Mouse (Mus musculus) layer of hippocampus, postnatal 10 days (tissue): Measurements from ENCODE around the gene Nr2e1. TPM values are rescaled to one million over a fixed set of nuclear protein-coding genes. Genes with fewer than 3 reads are reported as not detected.

Source experiments
- DNase-seq, 2 experiments: peaks; one replicate each; pipeline ENCODE4 v3.0.0; 2021; ENCODE audit warnings: low spot score in 2 of 2
- long read RNA-seq: library from polyadenylated mRNA; stranded (forward); transcript quantifications from one replicate; pipeline ENCODE4 v2.0.0, GENCODE M21; 2023
- total RNA-seq, 2 experiments: library from RNA; stranded (reverse); gene quantifications; 2 replicates each; pipeline ENCODE4 v1.2.3; 2021

Nr2e1 gene
- 10 to 100 TPM; 13.1 to 14.1 TPM for total RNA-seq
- long read RNA-seq, transcript Nr2e1-201 (9 exons, 3,285 nt): major isoform, 10 of 15 reads
- long read RNA-seq, partial matches to known transcripts: 3 of 15 reads
- long read RNA-seq, other reads (novel, unspliced or antisense): 2 of 15 reads

DNA sequence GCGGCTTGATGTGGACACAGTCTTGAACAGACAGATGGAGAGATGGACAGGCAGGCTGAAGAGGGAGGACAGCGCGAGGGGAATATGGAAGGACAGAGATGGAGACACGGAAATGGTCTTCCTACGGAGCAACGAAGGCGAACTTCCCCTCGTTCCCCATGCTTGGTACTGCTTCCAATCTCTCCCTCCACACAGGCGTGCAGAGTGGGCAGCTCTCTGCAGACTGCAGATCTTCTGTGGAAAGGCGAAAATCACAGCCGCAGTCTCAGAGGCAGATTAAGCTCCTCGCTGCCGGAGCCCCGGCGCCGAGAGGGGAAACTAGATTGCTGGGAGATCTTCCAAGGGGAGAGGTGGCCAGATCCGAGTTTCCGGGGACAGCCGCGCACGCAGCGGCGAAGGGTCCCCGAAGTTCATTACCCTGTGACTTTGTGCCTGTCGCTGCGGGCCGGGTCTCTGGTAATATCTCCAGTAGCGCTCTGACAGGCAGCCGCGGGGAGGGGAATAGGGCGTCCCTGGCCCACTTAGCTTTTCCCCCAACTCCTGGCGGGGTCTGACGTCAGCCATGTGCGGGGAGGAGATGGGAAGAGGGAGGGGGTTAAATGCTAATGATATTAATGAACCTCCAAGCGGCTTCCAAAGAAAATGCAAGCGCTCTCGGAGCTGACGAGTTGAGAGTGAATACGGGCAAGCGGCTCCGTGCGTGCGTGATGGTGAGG, at the start of gene Nr2e1, which contains the start of gene Ostm1:
Nr2e1 (minus strand) TSS at position 476 of the 716 bp plus-strand sequence.
Ostm1 (plus strand) TSS at position 666 of the 716 bp plus-strand sequence.
- DNase-seq: peak; percentile 72 to 80

- peak in 1 of 2 experiments; percentile 25 for DNase-seq
Measured at GRCm38 (mm10) chr10:42632453-42633360, 49.3 kb upstream of the Nr2e1 start.

DNA sequence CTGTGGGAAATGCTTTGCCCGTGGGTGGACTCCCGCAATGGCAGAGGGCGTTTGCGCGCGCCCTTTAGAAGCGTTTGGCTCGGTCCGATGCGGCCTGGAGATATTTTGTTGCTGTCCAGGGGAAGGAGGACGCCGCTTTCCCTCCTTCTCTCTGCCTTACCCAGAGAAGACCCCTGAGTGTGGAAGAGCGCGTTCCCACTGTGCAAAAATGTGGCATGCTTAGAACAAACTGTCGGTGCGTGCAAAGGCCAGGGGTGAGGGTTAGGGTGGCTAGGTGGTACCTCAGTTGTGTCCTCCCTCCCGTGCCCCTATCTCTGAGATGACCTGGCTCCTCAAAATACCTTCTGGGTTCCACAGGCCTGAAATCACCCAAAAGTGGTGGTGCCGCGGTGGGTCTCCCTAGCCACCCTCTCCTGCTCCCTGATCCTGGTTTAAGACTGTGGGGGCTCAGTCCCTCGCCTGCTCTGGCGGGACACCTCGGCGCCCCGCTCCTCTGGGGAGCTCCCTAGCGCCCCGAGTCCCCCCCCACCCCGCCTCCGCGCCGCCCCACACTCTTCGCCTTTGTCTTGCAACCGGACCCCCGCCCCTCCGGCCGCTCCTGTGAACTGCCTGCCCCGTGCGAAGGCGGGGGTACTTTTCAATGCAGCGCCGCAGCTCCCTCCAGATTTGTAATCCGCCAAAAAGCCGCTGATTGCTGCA, 48.5 kb upstream of the Nr2e1 start:
- DNase-seq: peak; percentile 7 to 18

- DNase-seq: peak in 1 of 2 experiments; percentile 8
Measured at GRCm38 (mm10) chr10:42630596-42631355, 47.3 kb upstream of the Nr2e1 start.

- DNase-seq: no peak
Measured at GRCm38 (mm10) chr10:42625907-42626306, 42.5 kb upstream of the Nr2e1 start.

- DNase-seq: no peak
Measured at GRCm38 (mm10) chr10:42618291-42618690, 34.9 kb upstream of the Nr2e1 start.

- DNase-seq: no peak
Measured at GRCm38 (mm10) chr10:42614766-42615165, 31.3 kb upstream of the Nr2e1 start.

GRCm38 (mm10) chr10:42613639-42614381, 30.4 kb upstream of the Nr2e1 start:
- DNase-seq: peak in 1 of 2 experiments; percentile 44

DNA sequence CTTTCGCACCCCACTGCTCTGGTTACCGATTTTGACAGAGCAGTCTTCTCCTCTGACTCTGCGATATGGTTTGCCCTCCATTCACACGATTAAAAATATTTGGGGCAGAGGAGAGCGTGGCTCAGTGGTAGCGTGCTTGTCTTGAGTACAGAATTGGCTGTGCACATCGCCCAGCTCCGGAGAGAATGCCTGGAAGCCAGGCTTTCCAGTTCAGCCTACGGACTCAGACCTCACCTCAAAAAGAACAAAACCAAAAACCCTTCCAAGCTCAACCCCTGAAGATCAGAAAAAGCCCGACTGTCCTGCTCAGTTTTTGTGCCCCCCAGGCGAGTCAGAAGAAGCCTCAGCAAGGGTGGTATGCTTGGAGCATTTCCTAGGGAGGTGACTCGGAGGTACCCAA, 29.6 kb upstream of the Nr2e1 start:
- no peak for DNase-seq

DNA sequence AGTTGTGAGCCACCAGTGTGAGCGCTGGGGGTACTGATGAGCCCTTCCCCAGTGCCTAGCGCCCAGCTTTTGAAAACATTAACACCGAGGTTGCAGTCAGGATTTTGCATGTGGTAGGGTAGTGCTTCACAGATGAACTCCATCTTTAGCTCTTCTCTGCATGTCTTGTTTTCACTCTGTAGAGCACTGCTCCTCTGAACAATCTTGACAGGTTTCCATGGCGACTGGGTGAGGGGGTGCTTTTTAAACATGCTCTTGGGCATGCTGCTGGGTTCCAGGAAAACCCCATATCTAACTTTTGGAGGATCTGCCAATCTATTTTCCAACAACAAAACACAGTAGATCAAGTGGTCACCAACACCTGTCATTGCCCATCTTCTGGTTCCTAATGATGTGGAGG, 23.3 kb upstream of the Nr2e1 start:
- DNase-seq: no peak

DNA sequence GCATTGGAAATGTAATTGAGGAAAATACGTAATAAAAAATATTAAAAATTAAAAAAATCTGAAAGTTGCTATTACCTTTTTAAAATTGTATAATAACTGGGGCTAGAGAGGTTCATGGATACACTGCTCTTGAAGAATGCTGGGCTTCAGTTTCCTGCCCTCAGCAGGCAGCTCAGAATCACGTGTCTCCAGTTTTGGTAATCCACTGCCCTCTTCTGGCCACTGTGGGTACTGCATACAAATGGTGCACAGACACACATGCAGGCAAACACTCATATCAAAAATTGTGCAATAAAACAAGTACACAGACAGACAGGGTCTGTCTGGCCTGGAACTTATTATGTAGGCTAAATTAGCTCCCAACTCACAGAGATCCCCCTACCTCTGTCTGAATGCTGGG, 21.4 kb upstream of the Nr2e1 start:
- no peak for DNase-seq

DNA sequence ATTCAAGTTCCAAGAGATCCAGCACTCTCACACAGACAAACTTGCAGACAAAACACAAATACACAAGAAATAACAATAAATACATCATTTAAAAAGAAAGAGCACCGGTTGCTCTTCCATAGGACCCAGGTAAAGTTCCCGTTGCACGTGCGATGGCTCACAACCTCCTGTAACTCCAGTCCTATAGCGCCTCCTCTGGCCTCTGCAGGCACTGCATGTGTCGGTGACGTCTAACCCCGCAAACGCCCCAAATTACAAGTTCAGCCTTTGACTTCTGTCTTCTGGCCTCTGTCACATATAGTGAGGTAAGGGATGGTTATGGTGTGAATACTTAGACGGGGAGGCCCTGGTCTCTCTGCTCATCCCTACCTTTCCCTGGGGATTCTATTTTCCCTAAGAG, 18.1 kb upstream of the Nr2e1 start:
- no peak for DNase-seq

DNA sequence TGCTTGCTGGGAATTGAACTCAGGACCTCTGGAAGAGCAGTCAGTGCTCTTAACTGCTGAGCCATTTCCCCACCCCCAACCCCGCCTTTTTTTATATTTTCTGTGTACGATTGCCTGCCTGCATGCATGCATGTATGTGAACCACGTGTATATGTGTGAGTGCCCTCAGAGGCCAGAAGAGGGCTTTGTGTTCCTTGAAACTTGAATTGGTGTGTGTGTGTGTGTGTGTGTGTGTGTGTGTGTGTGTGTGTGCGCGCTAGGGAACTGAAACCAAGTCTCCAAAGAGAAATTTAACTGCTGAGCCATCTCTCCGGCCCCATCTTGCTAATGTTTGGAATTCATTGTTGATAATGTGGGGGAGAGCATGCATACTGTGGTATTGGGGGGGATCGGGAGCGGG, 15.2 kb upstream of the Nr2e1 start:
- DNase-seq: no peak

DNA sequence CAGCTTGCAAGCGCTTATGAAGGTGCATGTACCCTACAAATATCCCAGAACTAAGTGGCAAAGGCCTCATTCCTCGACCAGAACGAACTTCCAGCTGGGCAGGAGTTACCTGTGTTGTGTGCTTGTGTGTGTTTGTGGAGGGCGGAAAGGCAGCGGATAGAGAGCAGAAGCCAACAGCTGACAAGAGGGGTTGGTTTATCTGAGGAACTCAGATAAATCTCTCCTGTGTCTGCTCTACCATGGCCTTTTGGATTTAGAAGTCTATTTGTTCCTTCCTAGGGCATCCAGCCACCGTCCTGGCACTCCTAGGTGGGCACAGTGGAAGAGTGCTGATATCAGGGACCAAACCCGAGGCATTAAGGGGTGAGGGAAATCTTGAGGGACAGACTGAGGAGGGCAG, 9.8 kb upstream of the Nr2e1 start:
- no peak for DNase-seq

DNA sequence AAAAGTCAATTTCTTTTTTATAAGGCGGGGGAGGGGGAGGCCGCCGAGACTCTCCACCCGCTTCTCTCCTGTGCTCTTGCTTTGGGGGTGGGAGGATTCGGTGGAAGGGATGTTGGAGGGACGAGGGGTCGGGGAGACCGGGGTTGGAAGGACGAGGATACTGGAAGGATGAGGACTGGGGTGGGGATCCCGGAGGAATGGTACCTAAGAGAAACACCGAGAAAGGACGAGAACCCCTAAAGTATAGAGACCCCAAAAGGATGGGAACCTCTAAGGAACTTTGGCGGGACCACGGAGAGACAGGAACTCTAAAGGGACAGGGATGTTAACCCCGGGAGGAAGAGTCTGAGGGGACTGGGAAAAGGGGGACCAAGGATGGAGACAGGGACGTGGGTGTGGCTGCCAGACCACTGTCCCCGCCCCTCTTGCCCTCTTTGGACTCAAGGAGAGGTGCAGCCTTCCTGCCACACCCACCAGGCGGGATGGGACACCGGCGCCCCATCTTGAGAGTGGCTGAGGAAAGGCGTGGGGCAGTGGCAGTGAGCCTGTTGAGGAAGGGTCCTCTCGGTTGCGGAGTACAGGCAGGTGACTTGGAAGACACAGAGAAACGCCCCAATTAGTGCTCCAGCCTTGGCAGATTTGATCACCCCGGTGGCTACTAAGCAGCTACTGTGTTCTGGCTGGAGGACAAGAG, 8.7 kb upstream of the Nr2e1 start:
- no peak for DNase-seq

- peak in 1 of 2 experiments; percentile 43 for DNase-seq
Measured at GRCm38 (mm10) chr10:42591185-42591992, 8.0 kb upstream of the Nr2e1 start.

GRCm38 (mm10) chr10:42590261-42591184, 7.1 kb upstream of the Nr2e1 start:
- no peak for DNase-seq
